9 mouse cellular contexts compared by ENCODE assay signal in the genomic region with DNA sequence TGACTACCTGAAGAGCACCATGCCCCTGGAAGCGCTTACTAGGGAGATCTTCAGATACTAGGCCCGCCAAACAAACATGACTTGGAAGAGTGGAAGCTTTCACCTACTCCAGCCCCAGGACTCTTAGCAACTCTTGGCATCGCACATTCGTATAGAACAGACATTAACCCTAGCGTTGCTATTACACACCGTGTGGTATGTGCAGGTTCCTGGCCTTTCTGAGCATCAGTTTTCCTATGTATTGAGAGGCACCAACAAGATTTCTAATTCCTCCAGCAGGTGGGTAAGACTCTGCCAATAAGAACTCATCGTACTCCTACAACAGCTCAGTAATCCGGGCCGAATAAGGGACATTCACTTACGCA. TPM values are rescaled to one million over a fixed set of nuclear protein-coding genes. Genes with fewer than 3 reads are reported as not detected.
A peak's percentile ranks its signal among the peaks of the same experiment; 100 is the strongest.
DNase-seq lines count a peak whose midpoint lies in the region; ATAC-seq and TF ChIP-seq lines count a peak whose summit lies in the region.
"Had no signal": no experiment of that assay in that cellular context is flagged by ENCODE, and none has a peak within 500 bp of the region (broad histone marks: within the 10 kb centered on the region; RNA-seq: fewer than 3 reads in every experiment).

No protein-coding gene starts in this region.

- no peaks in the 10 kb centered on the region for H3K27me3 ChIP-seq in kidney, adult 2 months (replicated peaks; ENCODE audit: control insufficient read depth, insufficient read depth, low read length)
- H3K27me3 ChIP-seq in hindbrain, embryonic 13.5 days = peaks cover 75% of the 10 kb centered on the region
- H3K27me3 ChIP-seq in midbrain, embryonic 14.5 days (ENCODE audit: control insufficient read depth, insufficient read depth, low read length) = peaks cover 41% of the 10 kb centered on the region
- H3K27me3 ChIP-seq: Patski had no signal

- 15% methylated on average over 10 of the region's 10 CpGs for WGBS in kidney, adult 2 months
- WGBS in bone marrow, adult 2 months = 15% methylated on average over 10 of the region's 10 CpGs
- 12% methylated on average over 10 of the region's 10 CpGs for WGBS in hindbrain, embryonic 13.5 days
- 8% methylated on average over 10 of the region's 10 CpGs for WGBS in midbrain, embryonic 14.5 days

- H3K9ac ChIP-seq in hindbrain, embryonic 13.5 days = peak overlapping the region; percentile 70
- peak overlapping the region; percentile 36; the same call in 1 of the 2 replicates for H3K9ac ChIP-seq in midbrain, embryonic 14.5 days (replicated peaks; ENCODE audit: low read length)

- no peaks in the 10 kb centered on the region for H3K36me3 ChIP-seq in kidney, adult 2 months (ENCODE audit: control insufficient read depth, insufficient read depth, low read length)
- H3K36me3 ChIP-seq in hindbrain, embryonic 13.5 days = no peaks in the 10 kb centered on the region
- no peaks in the 10 kb centered on the region for H3K36me3 ChIP-seq in midbrain, embryonic 14.5 days (ENCODE audit: control insufficient read depth, insufficient read depth, low read length)

- TF ChIP-seq POLR2A in kidney, adult 2 months (IDR thresholded peaks at IDR 0.05; ENCODE audit: low read depth, low read length) = no peak
- TF ChIP-seq POLR2A in bone marrow, adult 2 months (IDR thresholded peaks at IDR 0.05; ENCODE audit: borderline replicate concordance, control insufficient read depth, low read depth, low read length) = no peak

- H3K9me3 ChIP-seq in hindbrain, embryonic 13.5 days = no peaks in the 10 kb centered on the region
- H3K9me3 ChIP-seq in midbrain, embryonic 14.5 days (ENCODE audit: control insufficient read depth, low read length) = no peaks in the 10 kb centered on the region

- H3K27ac ChIP-seq in kidney, adult 2 months (ENCODE audit: insufficient read depth, low read depth, low read length) = no peak overlapping the region
- H3K27ac ChIP-seq in bone marrow, adult 2 months (ENCODE audit: control insufficient read depth, insufficient read depth, low read depth, low read length, poor library complexity) = no peak overlapping the region
- H3K27ac ChIP-seq in hindbrain, embryonic 13.5 days = peak overlapping the region; percentile 52; the same call in 1 of the 2 replicates
- no peak overlapping the region for H3K27ac ChIP-seq in midbrain, embryonic 14.5 days (replicated peaks; ENCODE audit: low read depth, low read length)

- H3K4me1 ChIP-seq in kidney, adult 2 months (ENCODE audit: control insufficient read depth, insufficient read depth, low read length) = peaks cover 7% of the 10 kb centered on the region
- no peaks in the 10 kb centered on the region for H3K4me1 ChIP-seq in bone marrow, adult 2 months (ENCODE audit: control insufficient read depth, insufficient read depth, low read length)
- H3K4me1 ChIP-seq in hindbrain, embryonic 13.5 days (replicated peaks) = peaks cover 52% of the 10 kb centered on the region
- H3K4me1 ChIP-seq in midbrain, embryonic 14.5 days (ENCODE audit: control insufficient read depth, insufficient read depth, low read length) = peaks cover 22% of the 10 kb centered on the region

- ATAC-seq in hindbrain, embryonic 13.5 days (ENCODE audit: low FRiP score) = no peak
- ATAC-seq in midbrain, embryonic 14.5 days (ENCODE audit: low FRiP score, low TSS enrichment) = no peak; the same call in 1 of the 2 replicates

- no peak for DNase-seq in kidney, adult 2 months
- DNase-seq in kidney, adult 8-10 months = no peak
- DNase-seq in midbrain, embryonic 14.5 days = no peak
- DNase-seq in urinary bladder, postnatal 36 days (ENCODE audit: low spot score in 2 of 2) = no peak
- no peak for DNase-seq in frontal cortex, postnatal 36 days (ENCODE audit: low spot score in 2 of 2)
- no peak for DNase-seq in thymus, postnatal 0 days (ENCODE audit: low spot score)

- peak overlapping the region; percentile 79 for H3K4me2 ChIP-seq in hindbrain, embryonic 13.5 days
- H3K4me2 ChIP-seq in midbrain, embryonic 14.5 days (ENCODE audit: low read length) = peak overlapping the region; percentile 69

- H3K4me3 ChIP-seq in kidney, adult 2 months (ENCODE audit: insufficient read depth, low read depth, low read length) = peak overlapping the region; percentile 73
- H3K4me3 ChIP-seq in bone marrow, adult 2 months (replicated peaks; ENCODE audit: control insufficient read depth, low read depth, low read length) = peak overlapping the region; percentile 52
- peak overlapping the region; percentile 51 for H3K4me3 ChIP-seq in hindbrain, embryonic 13.5 days
- H3K4me3 ChIP-seq in midbrain, embryonic 14.5 days (replicated peaks; ENCODE audit: low read depth, low read length) = peak overlapping the region; percentile 40

- no peak for TF ChIP-seq CTCF in kidney, adult 2 months (conservative IDR thresholded peaks at IDR 0.05; ENCODE audit: insufficient read depth, insufficient read length, low read depth, low read length)
- no peak for TF ChIP-seq CTCF in bone marrow, adult 2 months (IDR thresholded peaks at IDR 0.05; ENCODE audit: control insufficient read depth, insufficient read depth, low read length)

RNA-seq across cellular contexts. Expression of a gene that starts 1.0 kb away (rescaled TPM):
- polyA plus RNA-seq in kidney, adult 2 months (2012; rRNA removed) = 5.7 and 6.8 TPM in 2 replicates
- polyA plus RNA-seq in bone marrow, adult 2 months (2011; ENCODE audit: insufficient read depth, insufficient read length, low replicate concordance, missing spikeins) = 0.70 and 2.8 TPM in 2 replicates
- 6.3 and 7.8 TPM in 2 replicates for polyA plus RNA-seq in hindbrain, embryonic 13.5 days (2015; fragmentation: Nextera tagmentation; extraction: Ambion mirVana)
- polyA plus RNA-seq in midbrain, embryonic 14.5 days (2014; fragmentation: Nextera tagmentation; extraction: Ambion mirVana) = 3.6 and 5.2 TPM in 2 replicates
- 7.8 and 9.4 TPM in 2 replicates for polyA plus RNA-seq in thymus, postnatal 0 days (2015; fragmentation: Nextera tagmentation; extraction: Ambion mirVana)

RNA-seq across cellular contexts. Expression of a gene that starts 6.6 kb away (rescaled TPM):
- polyA plus RNA-seq in kidney, adult 2 months (2012; rRNA removed) = 0.56 and 2.6 TPM in 2 replicates
- polyA plus RNA-seq in bone marrow, adult 2 months (2011; ENCODE audit: insufficient read depth, insufficient read length, low replicate concordance, missing spikeins) = 0.92 and 2.5 TPM in 2 replicates
- polyA plus RNA-seq in hindbrain, embryonic 13.5 days (2015; fragmentation: Nextera tagmentation; extraction: Ambion mirVana) = not detected in 2 replicates
- polyA plus RNA-seq in midbrain, embryonic 14.5 days (2014; fragmentation: Nextera tagmentation; extraction: Ambion mirVana) = 0.12 TPM in 1 of 2 replicates, not detected in the other
- 5.4 and 5.5 TPM in 2 replicates for polyA plus RNA-seq in thymus, postnatal 0 days (2015; fragmentation: Nextera tagmentation; extraction: Ambion mirVana)
- polyA plus RNA-seq: Patski had no signal

RNA-seq across cellular contexts. Expression of a gene that starts 40.8 kb away (rescaled TPM):
- polyA plus RNA-seq in kidney, adult 2 months (2012; rRNA removed) = 20.2 and 21.7 TPM in 2 replicates
- 3.0 and 5.6 TPM in 2 replicates for polyA plus RNA-seq in bone marrow, adult 2 months (2011; ENCODE audit: insufficient read depth, insufficient read length, low replicate concordance, missing spikeins)
- 58.0 and 59.0 TPM in 2 replicates for polyA plus RNA-seq in hindbrain, embryonic 13.5 days (2015; fragmentation: Nextera tagmentation; extraction: Ambion mirVana)
- polyA plus RNA-seq in midbrain, embryonic 14.5 days (2014; fragmentation: Nextera tagmentation; extraction: Ambion mirVana) = 65.0 and 77.9 TPM in 2 replicates
- 3.8 TPM in 2 replicates for polyA plus RNA-seq in thymus, postnatal 0 days (2015; fragmentation: Nextera tagmentation; extraction: Ambion mirVana)

RNA-seq across cellular contexts. Expression of a gene that starts 57.6 kb away (rescaled TPM):
- 342 and 447 TPM in 2 replicates for polyA plus RNA-seq in kidney, adult 2 months (2012; rRNA removed)
- 30.1 and 41.3 TPM in 2 replicates for polyA plus RNA-seq in bone marrow, adult 2 months (2011; ENCODE audit: insufficient read depth, insufficient read length, low replicate concordance, missing spikeins)
- 158 and 162 TPM in 2 replicates for polyA plus RNA-seq in hindbrain, embryonic 13.5 days (2015; fragmentation: Nextera tagmentation; extraction: Ambion mirVana)
- 112 and 165 TPM in 2 replicates for polyA plus RNA-seq in midbrain, embryonic 14.5 days (2014; fragmentation: Nextera tagmentation; extraction: Ambion mirVana)
- 37.8 and 43.2 TPM in 2 replicates for polyA plus RNA-seq in thymus, postnatal 0 days (2015; fragmentation: Nextera tagmentation; extraction: Ambion mirVana)

RNA-seq across cellular contexts. Expression of a gene that starts 59.7 kb away (rescaled TPM):
- polyA plus RNA-seq in kidney, adult 2 months (2012; rRNA removed) = 107 and 112 TPM in 2 replicates
- polyA plus RNA-seq in bone marrow, adult 2 months (2011; ENCODE audit: insufficient read depth, insufficient read length, low replicate concordance, missing spikeins) = 33.6 and 37.9 TPM in 2 replicates
- polyA plus RNA-seq in hindbrain, embryonic 13.5 days (2015; fragmentation: Nextera tagmentation; extraction: Ambion mirVana) = 119 and 136 TPM in 2 replicates
- polyA plus RNA-seq in midbrain, embryonic 14.5 days (2014; fragmentation: Nextera tagmentation; extraction: Ambion mirVana) = 117 and 127 TPM in 2 replicates
- polyA plus RNA-seq in thymus, postnatal 0 days (2015; fragmentation: Nextera tagmentation; extraction: Ambion mirVana) = 139 and 145 TPM in 2 replicates
